Mouse (Mus musculus): ENCODE data around the gene Atp5k. TPM values are rescaled to one million over a fixed set of nuclear protein-coding genes. Genes with fewer than 3 reads are reported as not detected.

The Atp5k gene
- polyA plus RNA-seq, 1 experiment from 2014 or later = 817 TPM

DNA sequence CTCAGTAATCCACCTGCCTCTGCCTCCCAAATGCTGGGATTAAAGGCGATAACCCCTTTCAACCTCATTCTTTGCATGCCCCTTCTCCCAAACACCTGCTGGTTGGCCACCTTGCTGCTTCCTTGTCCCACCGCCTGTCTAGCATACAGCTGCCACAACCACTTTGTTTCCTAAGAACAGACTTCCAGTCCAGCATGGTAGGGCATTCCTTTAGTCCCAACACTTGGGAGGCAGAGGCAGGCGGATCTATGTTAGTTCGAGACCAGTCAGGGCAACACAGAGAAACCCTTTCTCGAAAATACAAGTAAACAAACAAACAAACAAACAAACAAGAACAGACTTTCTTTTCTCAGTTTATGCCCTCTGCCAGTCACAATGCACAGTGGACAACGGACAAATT lies 26.2 kb upstream of the Atp5k start:
- in situ Hi-C loops (cut with MboI; ENCODE audit: low pct_unique_long_range_greater_than_20kb) = no loop called here
- no peak for TF ChIP-seq CTCF (IDR thresholded peaks at IDR 0.05)
- POLR2A ChIA-PET = interaction anchor here (0.7 kb wide), 1 partner anchor 10 kb away, joined by 3 read pairs; no protein-coding TSS in a partner anchor
- H3K27me3 ChIP-seq = peaks cover 5% of the 10 kb centered on the region
- DNase-seq (ENCODE audit: low read depth, low spot score) (no peak), ATAC-seq (no peak)
- CTCF ChIA-PET = no interaction called here

DNA sequence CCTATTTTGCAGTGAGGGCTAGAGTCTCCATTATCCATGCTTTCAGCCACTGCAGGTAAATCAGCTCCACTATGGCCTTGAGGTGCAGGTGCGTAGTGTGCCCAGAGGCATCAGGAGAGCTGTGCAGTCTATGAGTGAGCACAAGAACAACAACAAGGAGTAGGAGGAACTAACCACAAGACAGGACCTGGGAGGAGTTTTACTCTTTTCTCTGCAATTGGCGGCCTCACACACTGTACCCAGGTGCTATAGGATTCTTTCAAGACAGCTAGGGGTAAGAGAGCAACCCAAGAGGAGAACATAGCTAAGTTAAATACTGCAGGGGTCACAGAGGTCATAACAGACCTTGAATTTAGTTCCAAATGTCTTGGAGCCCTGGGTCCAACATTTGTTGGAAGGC lies 24.5 kb upstream of the Atp5k start:
- CTCF ChIA-PET = interaction anchor here (0.9 to 1.3 kb wide), 2 partner anchors 9 to 25 kb away, joined by 3 read pairs; partner anchors contain the start of gene Atp5k
- H3K27me3 ChIP-seq = peaks cover 10% of the 10 kb centered on the region
- POLR2A ChIA-PET = no interaction called here

DNA sequence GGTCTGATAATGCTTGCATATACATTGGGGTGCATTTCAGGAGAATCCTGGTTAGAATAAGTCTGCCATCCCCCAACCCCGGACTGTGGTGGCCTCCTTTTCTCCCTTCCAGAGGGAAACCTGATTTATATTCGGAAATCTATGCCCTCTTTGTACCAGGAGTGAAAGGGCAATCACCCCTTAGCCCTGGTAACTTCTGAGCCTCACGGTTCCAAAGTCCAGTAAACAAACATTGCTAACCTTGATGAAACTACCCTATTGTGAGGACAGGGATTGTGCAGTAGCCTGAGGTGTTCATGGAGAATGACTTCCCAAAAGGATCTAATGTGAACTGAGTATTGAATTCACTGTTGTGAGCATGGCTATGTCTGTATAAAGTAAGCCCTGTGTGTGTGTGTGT lies 19.8 kb upstream of the Atp5k start:
- TF ChIP-seq CTCF (IDR thresholded peaks at IDR 0.05) = no peak
- no peak for ATAC-seq
- in situ Hi-C loops (cut with MboI; ENCODE audit: low pct_unique_long_range_greater_than_20kb) = no loop called here
- no peak for DNase-seq (ENCODE audit: low read depth, low spot score)
- CTCF ChIA-PET = no interaction called here
- H3K27me3 ChIP-seq = peaks cover 6% of the 10 kb centered on the region
- POLR2A ChIA-PET = interaction anchor here (1.0 kb wide), 1 partner anchor 20 kb away, joined by 3 read pairs; the partner anchor contains the start of gene Atp5k

More for the DNA sequence above, 24.5 kb upstream of the Atp5k start:
- TF ChIP-seq CTCF (IDR thresholded peaks at IDR 0.05) = no peak
- in situ Hi-C loops (cut with MboI; ENCODE audit: low pct_unique_long_range_greater_than_20kb) = no loop called here
- ATAC-seq (no peak), DNase-seq (ENCODE audit: low read depth, low spot score) (no peak)

DNA sequence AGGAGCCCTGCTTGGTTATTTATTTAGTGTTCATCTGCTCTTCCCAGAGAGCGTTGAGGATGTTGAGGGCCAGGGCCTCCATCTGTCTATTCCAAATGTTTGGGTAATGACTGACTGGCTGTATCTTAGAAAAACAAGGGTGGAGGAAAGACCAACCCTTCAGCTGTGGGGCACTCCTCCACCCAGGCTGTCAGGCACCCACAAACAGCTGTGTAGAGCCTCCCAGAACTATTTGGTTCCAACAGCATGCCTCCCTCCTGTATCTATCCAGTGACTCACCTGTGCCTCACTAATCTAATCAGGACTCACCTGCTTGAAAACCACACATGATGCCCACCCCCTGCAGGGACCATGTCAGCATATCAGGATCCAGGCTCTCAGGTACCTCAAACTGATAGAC lies 18.2 kb upstream of the Atp5k start:
- in situ Hi-C loops (cut with MboI; ENCODE audit: low pct_unique_long_range_greater_than_20kb) = no loop called here
- TF ChIP-seq CTCF (IDR thresholded peaks at IDR 0.05) = no peak
- CTCF ChIA-PET = no interaction called here
- peaks cover 6% of the 10 kb centered on the region for H3K27me3 ChIP-seq
- DNase-seq (ENCODE audit: low read depth, low spot score) (no peak), ATAC-seq (no peak)
- POLR2A ChIA-PET = no interaction called here

DNA sequence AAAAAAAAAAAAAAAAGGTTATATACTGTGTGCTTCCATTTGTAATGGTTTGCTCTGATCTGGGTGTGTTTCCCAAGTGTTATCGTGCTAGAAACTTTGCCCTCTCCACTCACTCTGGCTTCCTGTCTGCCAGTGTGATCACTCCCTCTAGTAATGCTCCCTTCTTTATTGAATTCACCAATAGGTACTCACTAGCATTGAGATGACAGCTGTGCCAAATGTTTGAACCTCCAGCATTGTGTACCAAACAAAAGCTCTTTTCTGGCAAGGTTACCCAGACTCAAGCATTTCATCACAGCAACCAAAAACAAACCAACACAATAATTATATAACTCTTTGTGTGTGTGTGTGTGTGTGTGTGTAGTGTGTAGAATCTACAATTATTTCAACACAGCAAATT lies 17.4 kb upstream of the Atp5k start:
- no peak for TF ChIP-seq CTCF (IDR thresholded peaks at IDR 0.05)
- POLR2A ChIA-PET = no interaction called here
- CTCF ChIA-PET = interaction anchor here (0.6 kb wide), 1 partner anchor 14 kb away, joined by 3 read pairs; no protein-coding TSS in a partner anchor
- H3K27me3 ChIP-seq = peaks cover 6% of the 10 kb centered on the region
- ATAC-seq = no peak
- in situ Hi-C loops (cut with MboI; ENCODE audit: low pct_unique_long_range_greater_than_20kb) = no loop called here
- DNase-seq (ENCODE audit: low read depth, low spot score) = no peak

DNA sequence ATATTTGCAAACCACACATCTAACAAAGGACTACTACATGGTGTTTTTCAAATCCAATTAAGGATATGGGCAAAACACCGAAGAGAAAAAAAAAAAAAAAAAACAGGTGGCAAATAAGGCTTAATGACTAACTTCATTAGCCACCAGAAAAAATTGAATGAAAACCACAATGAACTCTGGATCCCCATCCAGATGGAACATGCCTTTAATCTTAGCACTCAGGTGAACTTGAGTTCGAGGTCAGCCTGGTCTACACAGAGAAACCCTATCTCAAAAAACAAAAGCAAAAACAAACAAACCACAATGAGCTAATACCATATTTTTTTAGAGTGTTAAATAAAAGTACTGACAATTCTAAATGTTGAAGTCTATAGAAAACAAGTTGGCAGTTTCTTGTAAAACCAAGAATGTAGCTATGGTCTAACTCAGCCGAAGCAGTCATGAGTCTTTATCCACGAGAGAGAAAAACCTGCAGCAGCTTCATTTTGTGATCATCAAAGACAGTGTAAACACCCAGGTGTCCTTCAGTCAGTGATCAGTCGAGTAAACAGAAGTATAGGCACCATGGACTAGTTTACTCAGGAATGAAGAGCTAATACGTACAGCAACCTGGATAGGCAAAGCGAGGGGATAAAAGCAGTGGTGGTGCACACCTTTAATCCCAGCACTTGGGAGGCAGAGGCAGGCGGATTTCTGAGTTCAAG lies 16.7 kb upstream of the Atp5k start:
- ChIA-PET POLR2A (interaction anchor here (0.7 kb wide), 1 partner anchor 10 kb away, joined by 3 read pairs; the partner anchor contains the start of gene Pcgf3), CTCF (interaction anchor here (0.6 kb wide), 1 partner anchor 15 kb away, joined by 3 read pairs; no protein-coding TSS in a partner anchor)
- in situ Hi-C loops (cut with MboI; ENCODE audit: low pct_unique_long_range_greater_than_20kb) = no loop called here
- no peak for TF ChIP-seq CTCF (IDR thresholded peaks at IDR 0.05)
- DNase-seq (ENCODE audit: low read depth, low spot score) = no peak
- ATAC-seq = no peak
- H3K27me3 ChIP-seq = peaks cover 6% of the 10 kb centered on the region

DNA sequence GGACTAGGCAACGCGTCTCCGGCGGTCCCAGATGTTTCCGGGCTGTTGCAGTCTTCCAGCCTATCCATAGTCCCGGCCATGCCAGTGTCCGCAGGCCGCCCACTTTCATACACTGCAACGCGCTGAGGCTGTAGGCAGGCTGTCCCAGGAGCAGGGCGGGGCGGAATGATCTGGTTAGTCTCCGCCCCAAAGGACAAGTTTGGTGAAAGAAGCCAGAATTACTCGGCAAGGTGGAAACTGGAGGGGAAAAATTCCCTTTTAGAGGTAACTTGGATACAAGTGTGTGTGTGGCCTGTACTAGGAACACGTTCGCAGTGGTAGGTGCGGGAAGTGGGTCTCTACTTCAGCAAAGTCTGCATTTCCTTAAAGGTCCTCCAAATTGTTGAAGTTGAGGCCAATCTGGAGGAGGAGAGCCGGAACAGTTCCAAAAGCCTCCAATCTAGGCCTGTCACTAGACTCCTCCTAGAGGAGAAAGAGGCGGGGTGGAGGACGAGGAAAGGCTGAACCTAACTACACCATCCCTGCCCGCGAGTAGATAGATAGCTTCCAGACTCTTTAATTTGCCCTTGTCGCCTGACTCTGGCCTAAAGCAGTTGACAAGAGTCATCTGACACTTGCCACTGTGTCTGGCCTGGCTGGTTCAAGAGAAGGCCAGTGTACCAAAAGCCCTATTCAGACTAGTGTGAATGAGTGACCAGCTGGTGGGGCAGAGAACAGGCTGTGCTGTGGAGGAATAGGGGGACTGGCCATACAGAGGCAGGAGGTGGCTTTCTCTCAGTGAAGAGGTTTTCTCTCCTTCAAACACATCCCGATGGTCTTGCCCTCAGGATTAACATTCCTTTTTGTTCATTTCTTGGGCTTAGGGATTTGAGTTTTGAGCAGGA lies 14.8 kb upstream of the Atp5k start, which contains the start of gene Mfsd7a:
TSS of gene Mfsd7a (minus strand) at position 107 of the 884 bp plus-strand sequence.
- ATAC-seq = peak; percentile 53
- in situ Hi-C loops (cut with MboI; ENCODE audit: low pct_unique_long_range_greater_than_20kb) = no loop called here
- ChIA-PET POLR2A (no interaction called here), CTCF (interaction anchor here (1.0 kb wide), 1 partner anchor 10 kb away, joined by 3 read pairs; no protein-coding TSS in a partner anchor)
- TF ChIP-seq CTCF (IDR thresholded peaks at IDR 0.05) = no peak
- no peak for DNase-seq (ENCODE audit: low read depth, low spot score)
- no peaks in the 10 kb centered on the region for H3K27me3 ChIP-seq

DNA sequence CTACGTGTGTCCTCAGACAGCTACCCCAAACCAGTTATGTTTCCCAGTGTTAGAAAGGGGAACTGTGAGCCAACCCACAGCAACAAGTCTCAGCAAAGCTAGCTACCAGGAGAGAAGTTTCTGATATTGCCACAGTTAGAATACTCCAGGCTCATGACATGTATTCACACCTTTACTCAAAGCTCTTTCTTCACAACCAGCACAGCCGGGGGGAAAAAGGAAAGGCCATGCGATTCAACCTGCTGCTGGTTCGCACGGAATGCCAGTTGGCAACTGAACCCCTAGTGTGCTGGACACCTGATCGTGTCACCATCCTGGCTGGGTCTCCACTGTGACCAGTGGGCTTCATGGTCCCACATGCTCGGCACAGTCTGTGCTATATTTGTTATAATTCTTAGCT lies 13.6 kb upstream of the Atp5k start:
- no peak for TF ChIP-seq CTCF (IDR thresholded peaks at IDR 0.05)
- in situ Hi-C loops (cut with MboI; ENCODE audit: low pct_unique_long_range_greater_than_20kb) = no loop called here
- no peak for ATAC-seq
- H3K27me3 ChIP-seq = no peaks in the 10 kb centered on the region
- ChIA-PET CTCF (interaction anchor here (0.7 kb wide), 1 partner anchor 239 kb away, joined by 4 read pairs; no protein-coding TSS in a partner anchor), POLR2A (interaction anchor here (1.0 kb wide), 1 partner anchor 14 kb away, joined by 3 read pairs; the partner anchor contains the start of gene Atp5k)
- DNase-seq (ENCODE audit: low read depth, low spot score) = no peak

DNA sequence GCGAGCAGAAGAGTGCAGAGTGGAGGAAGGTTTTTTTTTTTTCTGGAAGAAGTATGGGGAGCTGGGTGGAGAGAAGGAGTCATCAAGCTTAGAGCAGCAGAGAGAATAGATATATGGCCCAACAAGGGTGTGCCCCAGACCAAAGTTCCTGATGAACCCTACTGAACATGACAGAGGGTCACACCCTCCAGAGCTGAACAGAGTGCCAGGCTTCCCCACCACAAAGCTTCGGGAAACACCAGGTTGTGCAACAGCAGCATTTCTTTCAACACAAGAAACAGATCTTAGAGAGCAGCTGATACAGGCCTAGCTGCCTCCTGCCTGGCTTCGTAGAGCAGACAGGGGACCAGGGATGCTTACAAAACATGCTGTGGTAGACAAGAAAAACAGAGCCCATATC lies 12.7 kb upstream of the Atp5k start:
- TF ChIP-seq CTCF (IDR thresholded peaks at IDR 0.05) = no peak
- no peaks in the 10 kb centered on the region for H3K27me3 ChIP-seq
- POLR2A ChIA-PET = interaction anchor here (1.0 kb wide), 1 partner anchor 13 kb away, joined by 3 read pairs; the partner anchor contains the start of gene Atp5k
- CTCF ChIA-PET = interaction anchor here (1.1 kb wide), 1 partner anchor 13 kb away, joined by 3 read pairs; the partner anchor contains the start of gene Atp5k
- no peak for DNase-seq (ENCODE audit: low read depth, low spot score)
- no peak for ATAC-seq
- in situ Hi-C loops (cut with MboI; ENCODE audit: low pct_unique_long_range_greater_than_20kb) = no loop called here

DNA sequence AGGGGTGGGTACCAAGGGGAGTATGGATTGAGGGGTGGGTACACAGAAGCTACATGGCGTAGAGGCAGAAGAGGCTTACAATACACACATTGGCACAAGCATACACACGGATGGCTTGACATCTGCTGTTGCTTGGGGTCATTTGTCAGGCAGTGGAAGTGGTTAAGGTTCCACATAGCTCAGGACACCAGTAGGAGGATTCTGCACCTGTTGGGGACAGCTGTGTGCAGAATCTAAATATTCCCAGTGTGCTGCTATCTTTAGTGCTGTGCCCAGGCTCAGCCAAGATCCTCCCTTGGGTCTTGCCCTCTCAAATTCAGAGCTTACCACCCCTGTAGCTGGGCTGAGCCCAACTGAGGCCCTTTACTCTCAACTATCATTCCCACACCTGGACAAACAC lies 1.9 kb upstream of the Atp5k start:
- DNase-seq (ENCODE audit: low read depth, low spot score) = no peak
- in situ Hi-C loops (cut with MboI; ENCODE audit: low pct_unique_long_range_greater_than_20kb) = no loop called here
- ATAC-seq = no peak
- ChIA-PET POLR2A (no interaction called here), CTCF (interaction anchor here (0.7 kb wide), 1 partner anchor 15 kb away, joined by 3 read pairs; no protein-coding TSS in a partner anchor)
- no peaks in the 10 kb centered on the region for H3K27me3 ChIP-seq
- no peak for TF ChIP-seq CTCF (IDR thresholded peaks at IDR 0.05)
